Mouse (Mus musculus) embryo, embryonic 9.5 days (tissue): ENCODE results near the gene Ifitm2.
A peak's percentile ranks its signal among the peaks of the same experiment; 100 is the strongest.
"Not testable (repeated sequence)": the region's sequence is repeated elsewhere in the genome, so short reads cannot be mapped to it uniquely, and the experiment has no call there.

Experiments
- DNase-seq: peaks from one replicate; pipeline ENCODE4 v3.0.0-alpha.2; 2017; ENCODE audit errors: extremely low spot score

Gene Ifitm2

DNA sequence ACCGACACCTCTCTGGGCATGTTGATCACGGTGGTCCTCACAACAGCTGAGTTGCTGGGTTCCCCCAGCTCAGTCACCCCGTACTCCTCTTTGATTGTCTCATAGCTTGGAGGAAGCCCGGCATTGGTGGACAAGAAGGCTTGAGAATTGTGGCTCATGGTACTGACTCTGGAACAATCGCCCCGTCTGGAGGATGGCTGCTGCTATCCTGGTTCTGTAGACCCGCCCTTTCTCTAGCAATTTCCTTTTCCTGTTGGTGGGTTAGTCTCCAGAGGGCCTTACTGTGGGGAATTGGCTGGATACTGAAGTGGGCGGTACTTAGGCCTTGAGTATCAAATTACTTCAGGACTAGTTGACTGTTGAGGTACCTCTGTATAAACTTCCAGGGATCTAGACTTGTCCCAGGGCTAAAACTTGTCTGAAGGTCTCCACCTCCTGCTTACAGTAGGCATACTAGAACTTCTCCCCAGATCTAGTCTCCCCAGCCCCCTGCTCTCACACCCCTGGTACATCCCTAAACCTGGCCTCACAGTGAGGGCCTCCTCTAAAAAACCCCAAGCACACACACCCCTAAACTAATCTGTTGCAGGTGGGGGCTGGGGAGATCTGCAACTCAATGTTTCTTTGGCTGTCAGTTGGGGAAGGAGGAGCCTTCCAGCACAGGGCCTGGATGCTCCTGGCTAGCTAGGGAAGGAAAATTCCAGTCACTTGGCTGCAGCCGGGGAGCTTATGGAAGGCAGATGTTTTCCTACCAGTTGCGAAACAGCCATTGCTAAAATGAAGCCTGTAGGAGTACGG, at the start of gene Ifitm2, which contains the start of gene Gm45717:
Gene Ifitm2 (minus strand): TSS at position 230 of the 798 bp plus-strand sequence.
Gene Gm45717 (minus strand): TSS at position 180 of the 798 bp plus-strand sequence.
- peak; percentile 75 for DNase-seq

DNA sequence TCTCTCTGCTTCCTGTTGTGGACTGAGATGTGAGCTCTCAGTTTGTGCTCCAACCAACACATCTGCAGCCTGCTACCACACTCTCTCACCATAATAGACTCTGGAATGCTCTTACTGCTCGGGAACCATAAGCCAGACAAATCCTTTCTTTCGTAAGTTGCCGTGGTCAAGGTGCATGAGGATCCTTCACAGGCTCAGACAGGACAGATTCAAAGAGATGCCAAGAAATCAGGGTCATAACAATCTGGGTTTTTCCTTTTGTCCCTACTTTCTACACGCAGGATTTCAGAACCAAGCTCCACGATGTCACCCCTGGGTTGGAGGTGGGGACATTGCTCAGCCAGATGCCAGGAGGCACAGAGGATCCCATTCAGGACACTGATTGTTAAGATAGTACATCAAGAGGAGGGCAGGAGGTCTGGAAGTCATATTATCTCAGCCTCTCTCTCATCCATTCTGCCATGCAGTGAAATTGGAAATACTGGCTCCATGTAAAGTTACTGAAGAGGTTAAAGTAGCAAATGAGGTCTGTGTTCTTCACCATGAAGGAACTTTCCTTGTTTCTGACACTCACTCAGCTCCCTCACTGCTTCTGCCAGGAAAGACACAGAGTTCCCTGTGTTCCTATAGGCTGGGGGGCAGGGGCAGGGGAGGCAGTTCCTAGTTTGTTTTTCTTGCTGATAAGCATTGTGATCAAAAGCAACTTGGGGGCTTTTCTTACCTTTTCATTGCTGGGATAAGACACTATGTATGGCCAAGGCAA, 47.6 kb upstream of the Ifitm2 start:
- no peak for DNase-seq

DNA sequence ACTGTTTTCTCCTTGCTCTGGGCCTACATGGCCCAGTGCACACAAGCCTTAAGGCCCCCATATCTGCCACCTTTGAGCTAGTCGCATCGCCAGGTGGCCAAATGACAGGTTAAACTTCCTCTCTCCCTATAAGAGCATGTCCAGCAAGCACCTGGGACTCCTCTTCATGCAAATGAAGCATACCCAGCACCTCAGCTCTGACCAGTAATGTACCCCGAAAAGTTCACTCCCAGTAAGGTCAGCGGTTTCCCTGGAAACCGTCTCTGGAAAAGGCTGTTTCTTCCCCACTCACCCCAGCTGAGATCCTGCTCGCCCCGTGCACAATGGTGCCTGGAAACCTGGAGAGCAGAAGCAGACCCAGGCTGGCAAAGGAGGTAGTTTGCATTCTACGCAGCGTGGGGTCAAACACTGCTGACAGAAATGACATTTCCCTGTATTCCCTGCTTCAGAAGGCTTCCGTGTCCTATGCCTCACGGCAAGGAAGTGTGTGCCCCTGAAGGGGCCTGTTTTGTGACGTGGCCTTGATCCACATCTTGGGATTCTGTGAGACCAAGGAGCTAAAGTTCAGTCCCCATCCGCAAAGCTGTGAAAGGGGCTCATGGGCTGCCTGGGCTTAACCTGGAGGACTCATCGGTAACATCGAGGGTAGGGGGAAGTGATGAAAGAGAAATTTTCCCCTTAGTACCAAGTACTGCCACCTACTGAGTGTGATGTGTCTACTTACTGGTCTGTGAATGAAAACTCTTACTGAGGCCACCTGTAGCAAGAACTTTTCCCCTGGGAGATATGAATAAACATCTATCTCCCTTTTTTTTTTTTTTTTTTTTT, 45.3 kb upstream of the Ifitm2 start:
- no peak for DNase-seq

DNA sequence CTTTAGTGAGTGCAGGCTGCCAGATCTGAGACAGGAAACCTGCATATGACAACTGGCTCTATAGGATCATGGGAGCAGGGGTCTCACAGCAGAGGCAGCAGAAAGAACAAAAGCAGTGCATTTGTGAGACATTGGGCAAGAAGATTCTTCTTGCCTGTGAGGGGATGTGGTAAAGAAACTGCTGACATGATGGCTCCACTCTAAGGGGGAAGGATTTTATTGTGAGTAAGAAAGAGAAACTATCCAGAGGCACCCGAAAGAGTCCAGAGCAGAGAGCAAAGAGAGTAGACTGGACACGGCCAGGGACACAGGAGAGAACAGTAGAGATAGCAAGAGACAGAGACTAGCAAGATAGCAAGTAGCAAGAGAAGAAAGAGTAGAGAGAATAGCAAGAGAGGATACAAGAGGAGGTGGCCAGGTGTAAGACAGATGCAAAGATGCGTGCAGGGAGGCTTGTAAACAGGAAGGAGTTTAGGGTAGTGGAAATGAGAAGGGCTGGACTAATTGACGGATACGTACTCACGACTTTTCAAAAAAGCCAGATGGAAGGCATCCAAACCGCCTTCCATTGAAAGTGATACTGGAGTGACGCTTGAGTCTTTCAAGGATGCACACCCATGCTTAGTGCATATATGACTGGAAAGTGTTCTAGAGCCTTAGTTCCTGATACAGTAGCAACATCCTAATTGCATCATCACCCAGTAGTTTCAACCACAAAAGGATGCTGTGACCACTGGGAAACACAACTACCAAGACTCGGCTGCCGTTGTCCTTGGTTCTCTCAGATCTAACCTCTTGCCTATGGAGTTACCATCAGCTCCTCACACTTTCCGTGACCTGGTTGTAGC, 43.3 kb upstream of the Ifitm2 start:
- DNase-seq, result no peak

DNA sequence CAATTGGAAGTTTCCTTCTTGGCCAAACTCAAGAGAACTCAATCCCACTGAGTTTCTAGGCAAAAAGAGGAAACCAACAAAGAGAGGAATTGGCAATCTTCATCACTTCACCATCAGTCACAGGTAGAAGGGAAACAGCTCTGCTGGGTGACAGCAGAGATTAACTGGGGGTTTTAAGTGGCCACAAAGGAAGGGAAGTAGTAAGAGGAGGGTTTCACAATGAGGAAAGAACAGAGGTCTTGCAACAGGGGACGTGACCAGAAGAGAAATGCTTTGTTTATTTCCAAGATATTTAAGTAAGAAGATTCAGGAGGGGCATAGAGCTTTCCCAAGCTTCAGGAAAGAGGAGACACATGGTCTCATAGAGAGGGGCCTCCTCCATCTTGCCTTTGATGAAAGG, 42.0 kb upstream of the Ifitm2 start:
- no peak for DNase-seq

DNA sequence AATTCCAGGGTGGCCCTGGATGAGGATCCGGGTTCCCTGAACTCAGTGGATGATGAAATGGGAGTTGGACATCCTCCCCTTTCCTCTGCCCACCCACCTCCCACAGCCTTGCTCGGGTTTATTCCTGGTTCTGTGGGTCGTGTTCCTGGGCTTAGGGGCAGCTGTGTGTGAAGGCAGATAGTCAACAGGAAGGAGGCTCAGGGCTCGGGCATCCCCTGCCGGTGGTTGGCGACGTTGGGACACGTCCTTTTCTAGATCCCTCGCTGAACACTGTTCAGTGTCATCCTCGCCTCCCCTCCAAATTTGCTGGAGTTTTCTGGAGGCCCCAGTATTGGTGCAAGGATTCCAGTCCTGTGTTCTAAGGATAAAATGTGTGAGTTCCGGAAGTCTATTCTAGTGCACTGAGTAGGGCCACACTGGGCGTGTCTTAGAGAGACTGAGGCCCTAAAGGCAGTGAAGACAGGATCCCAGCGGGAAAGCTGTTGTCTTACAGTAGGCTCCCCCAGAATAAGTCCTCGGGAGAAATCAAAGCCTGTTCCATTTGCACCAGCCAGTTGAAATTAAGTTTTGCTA, 35.4 kb upstream of the Ifitm2 start:
- DNase-seq, result no peak

DNA sequence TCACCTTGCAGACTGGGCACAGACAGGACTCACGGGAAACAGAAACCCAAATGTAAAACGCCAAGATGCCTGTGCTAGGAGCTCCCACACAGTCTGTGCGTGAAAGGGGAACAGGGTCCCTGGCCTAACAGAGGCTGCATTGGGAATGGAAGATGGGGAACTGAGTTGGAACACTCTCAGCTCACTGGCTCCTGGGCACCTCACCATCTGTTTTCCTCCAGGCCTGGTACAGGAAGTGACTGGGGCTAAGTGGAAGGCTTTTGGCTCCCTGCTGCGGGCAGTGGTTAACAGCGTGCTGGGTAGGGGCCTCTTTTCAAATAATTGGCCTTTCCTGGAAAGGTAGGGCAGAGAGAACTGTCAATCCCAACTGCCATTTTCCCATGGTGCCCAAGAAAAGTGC, 34.8 kb upstream of the Ifitm2 start:
- no peak for DNase-seq

DNA sequence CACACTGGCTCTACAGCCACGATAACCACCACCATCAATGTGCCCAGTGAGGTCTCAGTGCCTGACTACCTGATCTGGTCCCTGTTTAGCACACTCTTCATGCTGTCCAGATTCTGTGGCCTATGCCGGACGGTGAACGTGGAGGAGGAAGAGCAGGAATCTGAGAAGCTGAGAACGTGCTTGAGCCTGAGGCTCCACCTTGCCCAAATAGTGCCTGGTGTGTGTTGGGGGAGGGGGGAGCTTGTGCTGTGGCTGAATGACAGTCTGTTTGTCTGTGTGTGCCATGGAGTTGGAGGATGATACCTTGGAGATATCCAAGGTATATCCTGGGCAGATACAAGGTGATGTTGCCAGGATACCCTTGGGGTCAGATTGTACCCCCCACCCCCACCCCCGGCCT, 34.4 kb upstream of the Ifitm2 start:
- DNase-seq, result no peak

DNA sequence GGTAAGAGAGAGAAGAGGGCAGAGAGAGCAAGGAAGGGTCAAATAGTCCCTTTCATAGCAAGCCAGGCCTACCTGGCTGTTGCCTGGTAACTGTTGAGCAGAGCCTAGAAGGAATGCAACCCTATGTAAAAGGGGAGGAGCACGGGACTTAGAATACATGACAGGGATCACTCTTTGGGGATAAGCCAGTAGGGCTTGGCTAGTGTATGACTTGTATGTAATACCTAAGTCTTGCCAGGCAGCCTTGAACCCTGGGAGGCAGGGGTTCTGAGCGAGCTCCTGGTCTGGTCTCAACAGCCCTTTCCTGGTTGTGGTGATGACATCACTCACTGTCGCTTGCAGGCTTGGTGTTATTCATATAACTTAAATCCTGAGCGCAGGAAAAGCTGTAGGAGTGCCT, 33.2 kb upstream of the Ifitm2 start:
- no peak for DNase-seq

DNA sequence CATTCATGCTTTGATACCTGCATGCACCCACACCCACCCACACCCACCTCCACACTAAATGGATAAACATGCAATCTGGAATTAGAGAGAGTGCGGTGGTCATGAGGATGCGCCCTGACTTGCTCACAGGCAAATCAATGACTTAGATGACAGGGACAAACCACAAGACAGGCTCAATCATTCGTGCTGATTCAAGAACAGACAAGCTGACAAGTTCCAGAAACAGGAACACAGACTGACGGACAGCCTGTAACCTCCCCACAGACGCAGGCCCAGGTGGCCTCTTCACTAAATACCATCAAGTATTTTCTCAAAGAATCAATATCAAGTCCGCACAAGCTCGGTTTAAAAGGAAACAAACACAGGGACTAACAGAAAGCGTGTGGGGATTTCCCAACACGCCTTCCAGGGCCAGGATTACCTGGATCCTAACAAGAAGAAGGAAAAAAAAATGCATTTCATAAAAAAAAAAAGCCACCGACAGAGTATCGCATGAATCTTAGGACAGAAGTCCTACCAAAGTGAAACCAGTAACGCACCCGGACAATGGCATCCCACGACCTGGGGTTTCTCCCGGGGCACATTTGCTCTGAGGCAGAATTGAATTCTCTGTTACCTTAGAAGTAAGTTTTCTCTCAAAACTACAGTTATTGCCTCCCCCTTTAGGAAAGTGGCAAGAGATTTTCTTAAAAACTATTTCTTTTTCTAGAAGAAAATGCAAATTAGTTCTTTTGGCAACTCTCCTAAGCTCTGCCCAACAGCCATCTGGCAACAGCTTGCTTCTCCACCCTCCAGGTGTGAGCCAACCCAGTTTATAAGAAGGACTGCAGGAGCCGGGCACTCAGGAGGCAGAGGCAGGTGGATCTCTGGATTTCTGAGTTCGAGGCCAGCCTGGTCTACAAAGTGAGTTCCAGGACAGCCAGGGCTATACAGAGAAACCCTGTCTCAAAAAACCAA, 31.7 kb upstream of the Ifitm2 start:
- DNase-seq, result no peak

DNA sequence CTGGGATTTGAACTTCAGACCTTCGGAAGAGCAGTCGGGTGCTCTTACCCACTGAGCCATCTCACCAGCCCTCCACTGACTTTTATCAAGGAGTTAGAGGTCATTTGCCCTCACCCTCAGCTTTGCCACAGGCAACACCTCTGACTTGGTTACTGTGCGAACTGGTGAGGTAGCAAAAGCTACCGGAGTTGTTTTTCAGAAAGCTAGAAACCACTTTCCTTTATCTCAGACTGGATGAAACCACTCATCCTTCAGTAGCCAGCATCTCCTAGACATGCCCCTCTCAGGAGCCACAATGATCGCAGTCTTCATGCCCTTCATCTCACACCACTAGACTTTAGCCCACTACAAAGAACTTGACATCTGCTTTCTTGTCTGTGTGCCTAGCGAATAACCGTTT, 27.2 kb upstream of the Ifitm2 start:
- no peak for DNase-seq

DNA sequence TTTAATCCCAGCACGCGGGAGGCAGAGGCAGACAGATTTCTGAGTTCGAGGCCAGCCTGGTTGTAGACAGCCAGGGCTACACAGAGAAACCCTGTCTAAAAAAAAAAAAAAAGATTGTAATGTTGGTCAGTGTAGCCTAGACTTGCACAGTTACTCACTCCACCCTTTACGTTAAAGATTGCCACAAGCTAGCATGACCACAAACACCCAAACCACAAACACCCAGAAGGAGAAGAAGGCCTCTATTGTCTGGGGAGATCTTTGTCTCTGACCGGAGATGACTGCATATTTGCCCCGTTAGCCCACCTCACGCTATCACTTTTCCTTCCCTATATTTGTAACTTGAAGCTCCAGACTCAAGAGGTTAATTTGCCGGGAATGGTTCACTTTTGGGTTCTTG, 25.9 kb upstream of the Ifitm2 start:
- DNase-seq, result no peak

DNA sequence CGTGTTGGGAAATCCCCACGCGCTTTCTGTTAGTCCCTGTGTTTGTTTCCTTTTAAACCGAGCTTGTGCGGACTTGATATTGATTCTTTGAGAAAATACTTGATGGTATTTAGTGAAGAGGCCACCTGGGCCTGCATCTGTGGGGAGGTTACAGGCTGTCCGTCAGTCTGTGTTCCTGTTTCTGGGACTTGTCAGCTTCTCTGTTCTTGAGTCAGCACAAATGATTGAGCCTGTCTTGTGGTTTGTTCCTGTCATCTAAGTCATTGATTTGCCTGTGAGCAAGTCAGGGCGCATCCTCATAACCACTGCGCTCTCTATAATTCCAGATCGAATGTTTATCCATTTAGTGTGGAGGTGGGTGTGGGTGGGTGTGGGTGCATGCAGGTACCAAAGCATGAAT, 20.9 kb upstream of the Ifitm2 start:
- not testable (repeated sequence) for DNase-seq

DNA sequence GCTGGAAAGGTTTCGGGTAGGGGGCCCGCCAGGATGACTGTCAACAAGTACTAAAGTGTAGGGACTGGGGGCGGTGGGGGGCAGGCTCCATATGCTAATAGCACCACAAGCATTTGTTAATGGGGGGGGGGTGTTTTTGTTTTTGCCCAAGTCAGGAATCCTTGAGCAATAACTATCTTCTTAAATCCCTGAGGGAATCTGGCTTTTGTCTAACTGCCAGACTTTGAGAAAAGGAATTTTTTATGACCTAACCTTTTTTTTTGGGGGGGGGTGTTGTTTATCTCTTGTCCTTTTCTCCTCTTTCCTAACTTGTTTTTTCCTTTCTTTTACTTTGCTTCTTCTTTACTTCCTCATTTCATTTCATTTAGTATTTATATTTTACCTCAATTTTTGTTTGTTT, 19.7 kb upstream of the Ifitm2 start:
- DNase-seq, result no peak

DNA sequence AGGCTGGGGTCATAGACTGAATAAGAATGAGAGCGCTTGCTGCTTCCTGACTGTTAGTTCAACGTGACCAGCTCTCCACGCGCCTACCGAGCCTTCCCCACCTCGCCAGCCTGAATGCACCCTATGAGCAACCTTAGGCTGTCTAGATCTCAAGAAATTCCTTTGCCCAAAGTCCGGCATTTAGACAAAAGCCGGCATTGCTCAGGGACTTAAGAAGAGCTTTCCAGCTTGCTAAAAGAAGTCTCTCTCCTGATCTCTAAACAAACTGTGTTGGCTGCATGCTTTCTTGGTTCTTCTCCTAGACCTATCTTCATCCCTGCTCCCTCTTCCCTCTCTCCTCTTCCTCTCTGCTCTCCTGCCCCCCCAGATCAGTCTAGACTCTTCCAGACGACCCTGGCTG, 19.2 kb upstream of the Ifitm2 start:
- peak; percentile 44 for DNase-seq

DNA sequence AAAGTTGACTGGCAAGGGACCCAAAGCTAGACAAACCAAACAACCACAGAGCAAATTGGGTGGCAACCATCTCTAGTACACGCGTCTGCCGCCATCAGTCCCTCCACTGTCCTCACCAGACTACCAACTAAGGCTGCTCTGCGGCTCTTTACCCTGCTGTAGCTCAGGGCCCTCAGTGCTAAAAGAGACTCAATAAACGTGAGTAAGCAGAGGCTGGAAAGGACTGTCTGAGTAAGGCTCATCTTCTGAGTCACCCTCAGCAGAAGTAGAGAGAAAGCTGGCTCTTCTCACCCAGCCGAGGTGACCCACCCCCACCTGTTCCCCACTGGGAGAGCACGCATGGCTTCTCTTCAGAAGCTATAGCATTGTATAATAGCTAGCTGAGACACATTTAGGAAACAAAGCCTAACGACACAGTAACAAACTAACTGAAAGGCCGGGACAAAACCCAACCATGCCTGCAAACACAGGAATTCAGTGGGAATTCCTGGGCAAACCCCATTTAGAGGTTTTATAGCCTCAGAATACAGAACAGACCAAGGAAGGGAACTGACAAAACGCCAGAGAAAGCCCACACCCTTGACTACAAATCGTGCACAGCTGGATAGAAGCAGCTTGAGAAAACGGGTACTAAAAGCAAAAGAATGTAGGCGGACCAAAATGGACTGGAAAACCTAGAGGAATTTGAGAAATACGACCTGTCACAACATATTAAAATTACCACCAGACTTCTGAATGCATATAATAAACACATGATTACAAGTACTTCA, 17.8 kb upstream of the Ifitm2 start:
- DNase-seq, result no peak

DNA sequence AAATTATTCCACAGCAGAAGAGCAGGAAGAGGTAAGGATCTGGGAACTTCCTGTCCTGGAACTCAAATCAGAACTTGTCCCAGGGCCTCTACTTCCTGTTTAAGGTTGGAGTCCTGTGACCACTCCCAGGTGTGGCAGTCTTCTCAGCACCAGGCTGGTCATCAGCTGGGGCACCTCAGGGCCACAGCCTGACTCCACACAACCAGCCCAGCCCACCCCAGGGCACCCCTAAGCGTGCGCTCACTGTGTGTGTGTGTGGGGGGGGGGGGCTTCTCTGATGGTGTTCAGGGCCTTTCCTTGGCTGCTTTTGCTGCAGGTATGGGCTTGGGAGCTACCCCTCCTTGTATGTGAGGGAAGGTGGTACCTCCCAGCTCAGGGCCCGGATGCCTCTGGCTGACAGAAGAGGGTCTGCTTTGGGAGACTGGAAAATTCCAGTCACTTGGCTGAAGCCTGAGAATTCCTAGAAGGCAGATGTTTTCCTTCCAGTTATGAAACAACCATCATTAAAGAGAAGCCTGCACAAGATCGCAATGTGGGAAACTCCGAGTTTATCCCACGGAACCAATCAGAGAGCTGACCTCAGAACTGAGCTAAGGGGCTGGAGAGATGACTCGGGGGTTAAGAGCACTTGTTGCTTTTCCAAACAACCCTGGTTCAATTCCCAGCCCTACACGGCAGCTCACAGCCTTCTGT, 15.8 kb upstream of the Ifitm2 start:
- DNase-seq, result no peak

DNA sequence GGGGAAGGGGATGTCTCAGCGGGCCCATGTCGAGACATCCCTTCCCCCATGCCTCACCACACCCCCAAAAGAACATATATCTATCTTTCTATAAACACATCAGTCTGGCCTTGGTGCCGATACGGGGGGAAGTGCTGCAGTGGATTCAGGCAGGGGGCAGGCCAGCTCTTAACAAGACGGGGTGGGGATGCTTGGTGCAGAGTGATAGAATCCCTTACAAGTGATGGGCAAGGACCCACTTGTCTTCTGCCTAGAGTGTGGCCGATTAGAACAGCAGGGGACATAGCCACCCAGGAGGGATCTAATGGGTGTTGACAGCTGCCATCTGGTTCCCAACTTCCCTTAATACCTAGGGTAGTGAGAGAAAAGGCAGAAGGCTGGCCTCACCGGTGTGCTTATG, 15.1 kb upstream of the Ifitm2 start:
- DNase-seq, result no peak
